Mouse (Mus musculus) midbrain, embryonic 16.5 days (tissue): Measurements from ENCODE around the gene Unc93a. TPM values are rescaled to one million over a fixed set of nuclear protein-coding genes. Genes with fewer than 3 reads are reported as not detected.
"Not testable (repeated sequence)": the region's sequence is repeated elsewhere in the genome, so short reads cannot be mapped to it uniquely, and the experiment has no call there.

Experiments used
- ATAC-seq: fragments of 200-750 bp; cut with Nextera tagmentation; 2 replicates; pipeline ENCODE4 v1.8.0; 2017; ENCODE audit warnings: moderate TSS enrichment
- H3K27ac ChIP-seq: fragments of 300-500 bp; sonication (generic); 2 replicates; pipeline ENCODE4 v1.5.1; 2014; ENCODE audit warnings: mild to moderate bottlenecking, low read length, mixed read lengths
- H3K27me3 ChIP-seq: fragments of 300-500 bp; sonication (generic); 2 replicates; pipeline ENCODE4 v1.6.1; 2014; ENCODE audit warnings: low read depth, low read length, mixed read lengths; ENCODE audit not compliant: control insufficient read depth, insufficient read depth
- H3K36me3 ChIP-seq: fragments of 300-500 bp; sonication (generic); 2 replicates; pipeline ENCODE4 v1.6.1; 2014; ENCODE audit warnings: mild to moderate bottlenecking, low read length, moderate library complexity, mixed read lengths; ENCODE audit not compliant: control insufficient read depth, insufficient read depth
- H3K4me1 ChIP-seq: fragments of 300-500 bp; sonication (generic); 2 replicates; pipeline ENCODE4 v1.6.1; 2014; ENCODE audit warnings: mild to moderate bottlenecking, low read length, mixed read lengths; ENCODE audit not compliant: control insufficient read depth, insufficient read depth
- H3K4me2 ChIP-seq: fragments of 300-500 bp; sonication (generic); 2 replicates; pipeline ENCODE4 v1.6.1; 2014; ENCODE audit warnings: mild to moderate bottlenecking, low read length, mixed read lengths
- H3K4me3 ChIP-seq: fragments of 300-500 bp; sonication (generic); 2 replicates; pipeline ENCODE4 v1.5.1; 2014; ENCODE audit warnings: low read depth, mild to moderate bottlenecking, low read length, moderate library complexity, mixed read lengths
- H3K9ac ChIP-seq: fragments of 300-500 bp; sonication (generic); 2 replicates; pipeline ENCODE4 v1.6.1; 2014; ENCODE audit warnings: low read depth, low read length, mixed read lengths
- H3K9me3 ChIP-seq: fragments of 300-500 bp; sonication (generic); replicated peaks from 2 replicates; pipeline ENCODE4 v1.6.1; 2014; ENCODE audit warnings: mild to moderate bottlenecking, low read length, mixed read lengths; ENCODE audit not compliant: control insufficient read depth, poor library complexity, severe bottlenecking
- WGBS: fragments of 180-500 bp; shearing (Covaris S2); extraction: QIAGEN DNeasy Blood & Tissue Kit; methylation state at CpG from one replicate; pipeline ENCODE4 v1.1.7; 2014; 5-methylcytosine and 5-hydroxymethylcytosine counted together
- polyA plus RNA-seq: library from polyadenylated mRNA; unstranded; fragments of >200 nt; fragmentation: Nextera tagmentation; extraction: Ambion mirVana; gene quantifications from 2 replicates; pipeline ENCODE4 v1.2.1, GENCODE M21; 2015

The Unc93a gene
- not detected in 2 replicates for polyA plus RNA-seq

DNA sequence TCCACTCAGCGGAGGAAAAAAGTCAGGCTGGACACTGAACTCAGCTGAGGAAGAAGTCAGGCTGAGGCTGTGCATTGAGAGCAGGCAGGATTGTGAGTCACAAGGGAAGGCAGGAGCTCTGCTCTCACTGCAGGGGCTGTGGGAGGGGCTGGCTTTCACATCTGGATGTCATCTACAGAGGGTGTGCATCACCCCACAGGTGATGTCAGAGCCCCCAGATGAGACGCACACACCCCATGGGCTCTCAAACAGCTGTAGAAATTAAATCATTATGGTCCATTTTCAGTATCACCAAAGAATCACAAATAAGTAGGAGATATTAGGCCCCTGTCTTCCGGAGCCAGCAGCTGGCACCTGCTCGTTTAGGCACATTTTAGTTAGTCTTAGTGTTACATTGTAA lies at the start of gene Unc93a:
Gene Unc93a, minus strand, starts transcription at position 101 of the 400 bp plus-strand sequence.
- not testable (repeated sequence) for ATAC-seq, H3K4me2 ChIP-seq, H3K4me1 ChIP-seq

DNA sequence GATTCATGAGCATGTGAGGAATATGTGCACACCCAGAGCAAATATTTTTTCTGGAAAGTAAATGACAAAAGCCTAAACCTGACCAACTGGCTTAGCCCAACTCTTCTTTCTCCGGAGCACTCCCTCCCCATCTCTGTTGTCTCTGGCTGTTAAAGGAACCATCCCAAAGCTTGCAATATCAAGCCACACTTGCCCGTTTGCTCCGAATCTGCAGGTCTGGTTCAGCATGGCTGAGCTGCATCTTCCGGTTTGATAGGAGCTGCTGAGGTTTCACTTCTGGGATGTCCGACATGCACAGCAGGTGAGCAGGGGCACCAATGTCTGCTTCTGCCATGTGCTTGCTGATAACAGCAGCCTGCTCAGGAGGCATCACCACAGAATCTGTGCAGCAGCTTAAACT lies 48.9 kb upstream of the Unc93a start:
- H3K9me3 ChIP-seq, result peaks cover 21% of the 10 kb centered on the region
- not testable (repeated sequence) for H3K9ac ChIP-seq, ATAC-seq, H3K4me2 ChIP-seq, H3K27ac ChIP-seq, H3K4me1 ChIP-seq, H3K27me3 ChIP-seq, H3K4me3 ChIP-seq, H3K36me3 ChIP-seq
- WGBS, result 92% methylated on average over 5 of the region's 5 CpGs

More for the DNA sequence above, at the start of gene Unc93a:
- H3K4me3 ChIP-seq, H3K9ac ChIP-seq, H3K27ac ChIP-seq, H3K36me3 ChIP-seq, H3K27me3 ChIP-seq, H3K9me3 ChIP-seq: not testable (repeated sequence)
- WGBS, result 81% methylated on average over 3 of the region's 4 CpGs

GRCm38 (mm10) chr17:13179021-13179420 lies 47.4 kb upstream of the Unc93a start:
- H3K9ac ChIP-seq, ATAC-seq, H3K27ac ChIP-seq, H3K27me3 ChIP-seq, H3K4me3 ChIP-seq, H3K4me2 ChIP-seq, H3K36me3 ChIP-seq, H3K4me1 ChIP-seq: not testable (repeated sequence)
- WGBS, result 86% methylated on average over 4 of the region's 4 CpGs
- H3K9me3 ChIP-seq, result peaks cover 14% of the 10 kb centered on the region

- H3K4me1 ChIP-seq, H3K27ac ChIP-seq, H3K9ac ChIP-seq, H3K36me3 ChIP-seq, H3K4me3 ChIP-seq, H3K27me3 ChIP-seq, H3K4me2 ChIP-seq: not testable (repeated sequence)
- peaks cover 12% of the 10 kb centered on the region; the same call in 1 of the 2 replicates for H3K9me3 ChIP-seq
- ATAC-seq, result peak; percentile 29
- WGBS, result 49% methylated on average over 1 of the region's 1 CpGs
Measured at GRCm38 (mm10) chr17:13177796-13178195, 46.2 kb upstream of the Unc93a start.

- not testable (repeated sequence) for H3K9ac ChIP-seq, H3K4me3 ChIP-seq, H3K4me1 ChIP-seq, H3K27me3 ChIP-seq, H3K36me3 ChIP-seq, H3K4me2 ChIP-seq, H3K9me3 ChIP-seq, ATAC-seq, H3K27ac ChIP-seq
- WGBS, result no CpG with 5 or more reads among the region's 1 CpGs
Measured at GRCm38 (mm10) chr17:13175609-13176008, 44.0 kb upstream of the Unc93a start.

DNA sequence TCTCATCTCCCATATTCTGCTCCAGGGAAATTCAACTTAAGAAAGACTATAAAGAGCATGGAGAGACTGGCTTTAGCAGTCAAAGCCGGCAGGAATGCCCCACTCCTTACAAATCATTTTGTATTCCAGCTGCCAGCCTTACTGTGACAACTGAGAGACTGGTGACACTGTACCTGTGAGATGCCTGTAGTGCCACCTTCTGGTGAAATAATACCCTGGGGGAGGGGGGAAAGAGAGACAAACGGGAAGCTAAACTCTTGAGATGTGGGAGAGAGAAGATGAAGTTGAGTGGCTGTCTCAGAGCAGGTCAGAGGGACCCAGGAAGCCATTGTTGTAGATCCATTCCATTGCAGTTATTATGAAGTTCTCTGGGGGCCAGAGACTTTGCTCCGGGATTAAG lies 42.4 kb upstream of the Unc93a start:
- not testable (repeated sequence) for H3K27me3 ChIP-seq, H3K4me1 ChIP-seq, H3K9me3 ChIP-seq, H3K4me2 ChIP-seq, H3K36me3 ChIP-seq, H3K9ac ChIP-seq, H3K27ac ChIP-seq, H3K4me3 ChIP-seq, ATAC-seq
- 50% methylated on average over 1 of the region's 3 CpGs for WGBS

- H3K36me3 ChIP-seq, H3K4me3 ChIP-seq, H3K4me2 ChIP-seq, H3K27me3 ChIP-seq, H3K9ac ChIP-seq, H3K27ac ChIP-seq, H3K9me3 ChIP-seq, H3K4me1 ChIP-seq, ATAC-seq: not testable (repeated sequence)
- WGBS, result 88% methylated on average over 6 of the region's 6 CpGs
Measured at GRCm38 (mm10) chr17:13173578-13173977, 42.0 kb upstream of the Unc93a start.

DNA sequence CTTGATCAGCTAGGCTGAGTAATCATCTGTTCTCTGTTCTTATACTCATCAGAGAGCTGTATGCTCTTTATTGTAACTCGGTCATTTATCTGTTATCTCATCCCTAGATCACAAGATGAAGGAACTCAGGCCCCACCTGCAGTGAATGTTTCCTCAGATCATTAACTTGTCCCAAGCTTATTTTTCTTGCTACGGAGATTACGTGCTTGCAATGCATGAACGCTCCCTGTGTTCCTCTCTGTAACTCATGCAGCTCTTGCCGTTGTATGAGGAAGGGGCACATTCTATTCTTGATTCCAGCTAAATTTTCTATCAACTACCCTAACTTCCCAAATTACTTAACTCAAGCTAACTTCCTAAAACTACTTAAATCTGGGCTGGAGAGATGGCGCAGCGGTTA lies 14.5 kb upstream of the Unc93a start:
- not testable (repeated sequence) for H3K9ac ChIP-seq, ATAC-seq, H3K4me3 ChIP-seq, H3K36me3 ChIP-seq, H3K4me2 ChIP-seq, H3K9me3 ChIP-seq, H3K27me3 ChIP-seq, H3K27ac ChIP-seq, H3K4me1 ChIP-seq
- WGBS, result 92% methylated on average over 7 of the region's 7 CpGs

- H3K4me3 ChIP-seq, H3K27me3 ChIP-seq, ATAC-seq, H3K9ac ChIP-seq, H3K4me2 ChIP-seq, H3K9me3 ChIP-seq, H3K4me1 ChIP-seq, H3K27ac ChIP-seq, H3K36me3 ChIP-seq: not testable (repeated sequence)
- 93% methylated on average over 4 of the region's 4 CpGs for WGBS
Measured at GRCm38 (mm10) chr17:13144580-13145215, 13.1 kb upstream of the Unc93a start.
